Mouse (Mus musculus) liver, embryonic 12.5 days (tissue): Measurements from ENCODE around the gene Tctn1. TPM values are rescaled to one million over a fixed set of nuclear protein-coding genes. Genes with fewer than 3 reads are reported as not detected.

Source experiments
- ATAC-seq: fragments of 200-750 bp; cut with Nextera tagmentation; 2 replicates; pipeline ENCODE4 v1.8.0; 2017; ENCODE audit warnings: moderate number of reproducible peaks, mild to moderate bottlenecking, moderate library complexity
- H3K27ac ChIP-seq: fragments of 300-500 bp; sonication (generic); 2 replicates; pipeline ENCODE4 v1.5.1; 2016; ENCODE audit warnings: mild to moderate bottlenecking
- H3K27me3 ChIP-seq: fragments of 300-500 bp; sonication (generic); replicated peaks from 2 replicates; pipeline ENCODE4 v1.6.1; 2016; ENCODE audit warnings: mild to moderate bottlenecking, moderate library complexity
- H3K36me3 ChIP-seq: fragments of 300-500 bp; sonication (generic); 2 replicates; pipeline ENCODE4 v1.6.1; 2016; ENCODE audit warnings: mild to moderate bottlenecking, moderate library complexity
- H3K4me1 ChIP-seq: fragments of 300-500 bp; sonication (generic); 2 replicates; pipeline ENCODE4 v1.6.1; 2016
- H3K4me2 ChIP-seq: fragments of 300-500 bp; sonication (generic); 2 replicates; pipeline ENCODE4 v1.6.1; 2016; ENCODE audit warnings: mild to moderate bottlenecking, moderate library complexity
- H3K4me3 ChIP-seq: fragments of 300-500 bp; sonication (generic); 2 replicates; pipeline ENCODE4 v1.5.1; 2016; ENCODE audit warnings: mild to moderate bottlenecking, moderate library complexity
- H3K9ac ChIP-seq: fragments of 300-500 bp; sonication (generic); 2 replicates; pipeline ENCODE4 v1.6.1; 2016; ENCODE audit warnings: mild to moderate bottlenecking, moderate library complexity
- H3K9me3 ChIP-seq: fragments of 300-500 bp; sonication (generic); replicated peaks from 2 replicates; pipeline ENCODE4 v1.6.1; 2016; ENCODE audit warnings: mild to moderate bottlenecking, moderate library complexity
- WGBS: fragments of 180-500 bp; shearing (Covaris S2); methylation state at CpG from one replicate; pipeline ENCODE4 v1.1.7; 2016; ENCODE audit not compliant: insufficient replicate concordance; 5-methylcytosine and 5-hydroxymethylcytosine counted together
- polyA plus RNA-seq: library from polyadenylated mRNA; unstranded; fragments of >200 nt; fragmentation: Nextera tagmentation; extraction: Ambion mirVana; gene quantifications from 2 replicates; pipeline ENCODE4 v1.2.1, GENCODE M21; 2016

Gene Tctn1
- polyA plus RNA-seq, 1 experiment from 2014 or later, result 1.7 TPM

GRCm38 (mm10) chr5:122242521-122243123, 21.6 kb downstream of the Tctn1 start:
- H3K4me2 ChIP-seq, result no peak overlapping the region
- no peaks in the 10 kb centered on the region for H3K9me3 ChIP-seq
- ATAC-seq, result no peak
- H3K4me1 ChIP-seq, result no peaks in the 10 kb centered on the region
- H3K27ac ChIP-seq, result no peak overlapping the region
- H3K36me3 ChIP-seq, result peaks cover 3% of the 10 kb centered on the region; the same call in 1 of the 2 replicates
- WGBS, result 65% methylated on average over 6 of the region's 6 CpGs
- H3K4me3 ChIP-seq, result no peak overlapping the region
- H3K27me3 ChIP-seq, result no peaks in the 10 kb centered on the region
- no peak overlapping the region for H3K9ac ChIP-seq

GRCm38 (mm10) chr5:122240989-122241388, 23.3 kb downstream of the Tctn1 start:
- 69% methylated on average over 1 of the region's 1 CpGs for WGBS
- Histone ChIP-seq H3K9me3 (no peaks in the 10 kb centered on the region), H3K4me1 (no peaks in the 10 kb centered on the region), H3K4me2 (no peak overlapping the region), H3K4me3 (no peak overlapping the region), H3K27me3 (no peaks in the 10 kb centered on the region), H3K27ac (no peak overlapping the region), H3K9ac (no peak overlapping the region), H3K36me3 (peaks cover 3% of the 10 kb centered on the region; the same call in 1 of the 2 replicates)
- ATAC-seq, result no peak

- H3K27ac ChIP-seq, result no peak overlapping the region
- H3K9ac ChIP-seq, result no peak overlapping the region
- H3K27me3 ChIP-seq, result no peaks in the 10 kb centered on the region
- no peak overlapping the region for H3K4me3 ChIP-seq
- H3K4me1 ChIP-seq, result 0 out of 2 replicates have a peak, but pooled peaks cover 2% of the 10 kb centered on the region
- 83% methylated on average over 11 of the region's 11 CpGs for WGBS
- no peaks in the 10 kb centered on the region for H3K9me3 ChIP-seq
- peaks cover 3% of the 10 kb centered on the region; the same call in 1 of the 2 replicates for H3K36me3 ChIP-seq
- ATAC-seq, result no peak
- no peak overlapping the region for H3K4me2 ChIP-seq
Observed at GRCm38 (mm10) chr5:122240521-122240920, 23.7 kb downstream of the Tctn1 start.

- H3K27ac ChIP-seq, result no peak overlapping the region
- 0 out of 2 replicates have a peak, but pooled peaks cover 6% of the 10 kb centered on the region for H3K4me1 ChIP-seq
- peaks cover 3% of the 10 kb centered on the region; the same call in 1 of the 2 replicates for H3K36me3 ChIP-seq
- 67% methylated on average over 7 of the region's 7 CpGs for WGBS
- no peak overlapping the region for H3K4me3 ChIP-seq
- H3K9ac ChIP-seq, result no peak overlapping the region
- ATAC-seq, result no peak
- H3K9me3 ChIP-seq, result no peaks in the 10 kb centered on the region
- H3K4me2 ChIP-seq, result no peak overlapping the region
- H3K27me3 ChIP-seq, result no peaks in the 10 kb centered on the region
Observed at GRCm38 (mm10) chr5:122239618-122240017, 24.6 kb downstream of the Tctn1 start.

- Histone ChIP-seq H3K36me3 (peaks cover 3% of the 10 kb centered on the region; the same call in 1 of the 2 replicates), H3K4me2 (no peak overlapping the region), H3K4me3 (no peak overlapping the region), H3K9me3 (no peaks in the 10 kb centered on the region), H3K9ac (no peak overlapping the region), H3K27me3 (0 out of 2 replicates have a peak, but pooled peaks cover 3% of the 10 kb centered on the region), H3K27ac (no peak overlapping the region), H3K4me1 (0 out of 2 replicates have a peak, but pooled peaks cover 9% of the 10 kb centered on the region)
- ATAC-seq, result no peak
- 61% methylated on average over 5 of the region's 5 CpGs for WGBS
Observed at GRCm38 (mm10) chr5:122237200-122237599, 27.1 kb downstream of the Tctn1 start.

- H3K9ac ChIP-seq, result no peak overlapping the region
- H3K36me3 ChIP-seq, result no peaks in the 10 kb centered on the region
- WGBS, result 39% methylated on average over 9 of the region's 9 CpGs
- H3K9me3 ChIP-seq, result no peaks in the 10 kb centered on the region
- 0 out of 2 replicates have a peak, but pooled peaks cover 3% of the 10 kb centered on the region for H3K27me3 ChIP-seq
- no peak overlapping the region for H3K4me2 ChIP-seq
- no peak overlapping the region for H3K27ac ChIP-seq
- H3K4me3 ChIP-seq, result no peak overlapping the region
- 0 out of 2 replicates have a peak, but pooled peaks cover 9% of the 10 kb centered on the region for H3K4me1 ChIP-seq
- no peak for ATAC-seq
Observed at GRCm38 (mm10) chr5:122235196-122235836, 28.9 kb downstream of the Tctn1 start.

GRCm38 (mm10) chr5:122234319-122235195, 29.7 kb downstream of the Tctn1 start:
- Histone ChIP-seq H3K9ac (no peak overlapping the region), H3K36me3 (no peaks in the 10 kb centered on the region), H3K4me2 (no peak overlapping the region), H3K27ac (no peak overlapping the region), H3K27me3 (0 out of 2 replicates have a peak, but pooled peaks cover 3% of the 10 kb centered on the region), H3K4me1 (0 out of 2 replicates have a peak, but pooled peaks cover 9% of the 10 kb centered on the region), H3K4me3 (no peak overlapping the region), H3K9me3 (no peaks in the 10 kb centered on the region)
- no peak for ATAC-seq
- 29% methylated on average over 9 of the region's 9 CpGs for WGBS

GRCm38 (mm10) chr5:122233695-122234094, 30.6 kb downstream of the Tctn1 start:
- H3K27ac ChIP-seq, result no peak overlapping the region
- ATAC-seq, result 0 out of 2 replicates have a peak, but pooled peaks have one; percentile 15
- WGBS, result 46% methylated on average over 12 of the region's 12 CpGs

GRCm38 (mm10) chr5:122233077-122233581, 31.1 kb downstream of the Tctn1 start:
- no peak overlapping the region for H3K27ac ChIP-seq
- 0 out of 2 replicates have a peak, but pooled peaks cover 3% of the 10 kb centered on the region for H3K27me3 ChIP-seq
- no peak overlapping the region for H3K4me3 ChIP-seq

More at GRCm38 (mm10) chr5:122233695-122234094, 30.6 kb downstream of the Tctn1 start:
- H3K4me2 ChIP-seq, result no peak overlapping the region; the same call in 1 of the 2 replicates
- 0 out of 2 replicates have a peak, but pooled peaks cover 9% of the 10 kb centered on the region for H3K4me1 ChIP-seq
- no peak overlapping the region for H3K9ac ChIP-seq
- H3K9me3 ChIP-seq, result no peaks in the 10 kb centered on the region
- H3K36me3 ChIP-seq, result no peaks in the 10 kb centered on the region
- H3K27me3 ChIP-seq, result 0 out of 2 replicates have a peak, but pooled peaks cover 3% of the 10 kb centered on the region
- no peak overlapping the region for H3K4me3 ChIP-seq

GRCm38 (mm10) chr5:122232004-122232403, 32.3 kb downstream of the Tctn1 start:
- H3K27ac ChIP-seq, result no peak overlapping the region
- 0 out of 2 replicates have a peak, but pooled peaks cover 3% of the 10 kb centered on the region for H3K27me3 ChIP-seq
- H3K4me3 ChIP-seq, result no peak overlapping the region
- no peak overlapping the region for H3K9ac ChIP-seq
- H3K4me1 ChIP-seq, result 0 out of 2 replicates have a peak, but pooled peaks cover 9% of the 10 kb centered on the region
- WGBS, result 54% methylated on average over 5 of the region's 5 CpGs
- ATAC-seq, result no peak
- H3K36me3 ChIP-seq, result no peaks in the 10 kb centered on the region
- H3K4me2 ChIP-seq, result no peak overlapping the region
- H3K9me3 ChIP-seq, result no peaks in the 10 kb centered on the region

More at GRCm38 (mm10) chr5:122233077-122233581, 31.1 kb downstream of the Tctn1 start:
- Histone ChIP-seq H3K9ac (no peak overlapping the region), H3K4me1 (0 out of 2 replicates have a peak, but pooled peaks cover 9% of the 10 kb centered on the region), H3K4me2 (no peak overlapping the region; the same call in 1 of the 2 replicates), H3K36me3 (no peaks in the 10 kb centered on the region), H3K9me3 (no peaks in the 10 kb centered on the region)
- ATAC-seq, result 0 out of 2 replicates have a peak, but pooled peaks have one; percentile 15
- 30% methylated on average over 14 of the region's 14 CpGs for WGBS

- H3K9me3 ChIP-seq, result no peaks in the 10 kb centered on the region
- H3K4me1 ChIP-seq, result 0 out of 2 replicates have a peak, but pooled peaks cover 9% of the 10 kb centered on the region
- no peak for ATAC-seq
- no peak overlapping the region for H3K27ac ChIP-seq
- 0 out of 2 replicates have a peak, but pooled peaks cover 3% of the 10 kb centered on the region for H3K27me3 ChIP-seq
- H3K4me2 ChIP-seq, result no peak overlapping the region
- no peak overlapping the region for H3K9ac ChIP-seq
- no peaks in the 10 kb centered on the region for H3K36me3 ChIP-seq
- H3K4me3 ChIP-seq, result no peak overlapping the region
- 34% methylated on average over 6 of the region's 6 CpGs for whole genome bisulfite sequencing
Observed at GRCm38 (mm10) chr5:122231431-122231830, 32.8 kb downstream of the Tctn1 start.
